Mouse (Mus musculus): ENCODE measurements around the gene Prrx2. TPM values are rescaled to one million over a fixed set of nuclear protein-coding genes. Genes with fewer than 3 reads are reported as not detected.

Gene Prrx2
- total RNA-seq, 4 experiments from 2014 or later = 2.1 to 3.1 (median 2.9) TPM

- DNase-seq (ENCODE audit: low spot score in 2 of 2) = peak in 1 of 2 experiments; percentile 34
These were observed 36.1 kb downstream of the Prrx2 start for GRCm38 (mm10) chr2:30870863-30871262.

- DNase-seq (ENCODE audit: low spot score in 2 of 2) = no peak
These were observed 37.9 kb downstream of the Prrx2 start for GRCm38 (mm10) chr2:30872669-30873068.

- DNase-seq (ENCODE audit: low spot score in 2 of 2) = no peak
These were observed 39.7 kb downstream of the Prrx2 start for GRCm38 (mm10) chr2:30874445-30874844.

- no peak for DNase-seq (ENCODE audit: low spot score in 2 of 2)
These were observed 40.3 kb downstream of the Prrx2 start for GRCm38 (mm10) chr2:30875096-30875495.

- no peak for DNase-seq (ENCODE audit: low spot score in 2 of 2)
These were observed 41.1 kb downstream of the Prrx2 start for GRCm38 (mm10) chr2:30875621-30876432.

- no peak for DNase-seq (ENCODE audit: low spot score in 2 of 2)
These were observed 44.7 kb downstream of the Prrx2 start for GRCm38 (mm10) chr2:30879481-30879880.

- DNase-seq (ENCODE audit: low spot score in 2 of 2) = no peak
These were observed 46.4 kb downstream of the Prrx2 start for GRCm38 (mm10) chr2:30881215-30881614.

GRCm38 (mm10) chr2:30884852-30885373 lies 50.1 kb downstream of the Prrx2 start:
- DNase-seq (ENCODE audit: low spot score in 2 of 2) = no peak

- DNase-seq (ENCODE audit: low spot score in 2 of 2) = peak; percentile 55 to 75
These were observed 50.8 kb downstream of the Prrx2 start for GRCm38 (mm10) chr2:30885453-30886163.

GRCm38 (mm10) chr2:30891002-30891401 lies 56.2 kb downstream of the Prrx2 start:
- DNase-seq (ENCODE audit: low spot score in 2 of 2) = peak in 1 of 2 experiments; percentile 15

- DNase-seq (ENCODE audit: low spot score in 2 of 2) = no peak
These were observed 58.6 kb downstream of the Prrx2 start for GRCm38 (mm10) chr2:30893399-30893798.

GRCm38 (mm10) chr2:30893946-30894345 lies 59.2 kb downstream of the Prrx2 start:
- no peak for DNase-seq (ENCODE audit: low spot score in 2 of 2)

- no peak for DNase-seq (ENCODE audit: low spot score in 2 of 2)
These were observed 62.5 kb downstream of the Prrx2 start for GRCm38 (mm10) chr2:30897291-30897690.

- no peak for DNase-seq (ENCODE audit: low spot score in 2 of 2)
These were observed 64.8 kb downstream of the Prrx2 start for GRCm38 (mm10) chr2:30899397-30900069.

GRCm38 (mm10) chr2:30901646-30902160 lies 66.9 kb downstream of the Prrx2 start:
- no peak for DNase-seq (ENCODE audit: low spot score in 2 of 2)

GRCm38 (mm10) chr2:30902256-30902655 lies 67.5 kb downstream of the Prrx2 start:
- DNase-seq (ENCODE audit: low spot score in 2 of 2) = no peak

GRCm38 (mm10) chr2:30902726-30903722 lies 68.3 kb downstream of the Prrx2 start:
- no peak for DNase-seq (ENCODE audit: low spot score in 2 of 2)

- DNase-seq (ENCODE audit: low spot score in 2 of 2) = no peak
These were observed 69.5 kb downstream of the Prrx2 start for GRCm38 (mm10) chr2:30904231-30904630.

GRCm38 (mm10) chr2:30904991-30905390 lies 70.2 kb downstream of the Prrx2 start:
- DNase-seq (ENCODE audit: low spot score in 2 of 2) = no peak

GRCm38 (mm10) chr2:30905906-30906305 lies 71.1 kb downstream of the Prrx2 start:
- no peak for DNase-seq (ENCODE audit: low spot score in 2 of 2)
